Mouse (Mus musculus): ENCODE data around the gene Dnajb14.
"Not testable (repeated sequence)": the region's sequence is repeated elsewhere in the genome, so short reads cannot be mapped to it uniquely, and the experiment has no call there.

Gene Dnajb14

DNA sequence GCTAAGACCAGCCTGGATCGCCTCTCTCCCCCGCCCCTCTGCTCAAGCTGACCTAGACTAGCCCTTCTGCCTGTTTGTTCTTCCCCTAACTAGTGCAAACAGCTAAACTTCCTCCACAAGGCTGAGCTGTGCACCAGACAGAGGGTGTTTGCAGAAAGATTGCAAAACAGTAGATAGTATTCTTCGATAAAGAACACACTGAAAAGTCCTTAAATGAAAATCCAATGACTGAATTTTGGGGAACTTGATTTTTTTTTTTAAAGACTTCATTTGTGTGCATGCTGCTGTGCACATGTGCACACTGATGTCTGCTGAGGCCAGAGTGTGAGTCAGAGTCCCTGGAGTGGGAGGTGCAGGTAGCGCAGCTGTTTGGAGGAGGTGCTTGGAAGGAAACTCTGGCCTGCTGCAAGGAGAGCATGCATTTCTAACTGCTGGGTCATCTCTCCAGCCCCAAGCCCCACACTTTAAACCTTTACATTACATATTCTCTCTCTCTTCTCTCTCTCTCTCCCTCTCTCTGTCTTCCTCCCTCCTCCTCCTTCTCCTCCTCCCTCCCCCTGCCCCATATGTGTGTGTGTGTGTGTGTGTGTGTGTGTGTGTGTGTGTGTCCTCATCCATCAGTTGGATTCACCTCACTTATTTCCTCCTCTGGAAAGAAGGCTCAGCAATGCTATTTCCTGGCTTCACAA is 84.9 kb downstream of the Dnajb14 start:
- no peak for DNase-seq (ENCODE audit: low spot score in 2 of 2)

- DNase-seq (ENCODE audit: low spot score in 2 of 2): peak in 1 of 2 experiments; percentile 49
Observed at GRCm38 (mm10) chr3:137952914-137953880, 85.7 kb downstream of the Dnajb14 start.

DNA sequence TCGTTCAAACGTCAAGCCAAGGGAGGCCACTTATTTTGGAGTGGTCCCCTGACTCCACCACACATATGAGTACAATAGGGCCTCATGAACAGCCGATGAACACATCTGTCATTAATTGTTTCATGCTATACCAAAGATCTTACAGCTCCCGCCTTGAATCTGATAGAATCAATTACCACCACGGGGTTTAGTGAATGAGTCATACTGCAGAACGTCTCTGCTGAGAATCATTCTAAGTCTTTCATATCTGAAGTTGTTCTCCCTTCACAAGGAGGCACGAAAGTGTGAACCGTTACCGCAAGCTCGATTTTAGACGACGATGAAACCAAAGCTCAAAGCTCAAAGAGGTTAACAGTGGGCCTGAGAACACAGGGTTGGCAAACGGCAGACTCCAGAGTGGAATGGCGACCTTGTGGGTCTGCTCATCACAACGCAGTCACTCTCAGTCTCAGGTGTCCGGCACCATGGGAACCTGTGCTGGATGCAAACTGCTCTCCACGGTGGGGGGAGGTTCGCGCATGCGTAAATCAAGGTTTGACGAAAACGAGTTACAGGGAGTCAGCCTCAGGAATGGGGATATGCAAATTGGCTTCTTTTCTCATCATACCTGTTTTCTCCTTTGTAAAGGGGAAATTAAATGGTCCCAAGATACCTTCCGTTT is 86.9 kb downstream of the Dnajb14 start:
- DNase-seq (ENCODE audit: low spot score in 2 of 2): no peak

GRCm38 (mm10) chr3:137955560-137956081 is 88.1 kb downstream of the Dnajb14 start:
- DNase-seq (ENCODE audit: low spot score in 2 of 2): no peak

DNA sequence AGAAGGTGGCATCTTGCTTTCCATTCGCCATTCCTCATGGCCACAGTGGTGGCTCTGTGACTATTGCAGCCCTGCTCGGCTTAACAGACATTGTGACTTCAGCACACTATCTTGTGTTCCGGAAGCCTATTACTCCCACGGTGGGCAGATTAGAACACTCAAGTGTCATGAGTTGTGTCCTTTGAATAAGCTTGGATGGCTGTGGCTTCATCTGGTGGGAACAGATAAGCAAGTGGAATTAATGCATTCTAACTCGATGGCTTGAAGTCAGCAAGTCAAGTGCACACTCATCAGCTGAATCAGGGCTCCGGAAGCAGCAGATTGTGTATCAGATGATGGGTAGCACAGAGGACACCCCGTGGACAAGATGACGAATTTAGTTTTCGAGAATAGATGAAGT is 90.4 kb downstream of the Dnajb14 start:
- no peak for DNase-seq (ENCODE audit: low spot score in 2 of 2)

DNA sequence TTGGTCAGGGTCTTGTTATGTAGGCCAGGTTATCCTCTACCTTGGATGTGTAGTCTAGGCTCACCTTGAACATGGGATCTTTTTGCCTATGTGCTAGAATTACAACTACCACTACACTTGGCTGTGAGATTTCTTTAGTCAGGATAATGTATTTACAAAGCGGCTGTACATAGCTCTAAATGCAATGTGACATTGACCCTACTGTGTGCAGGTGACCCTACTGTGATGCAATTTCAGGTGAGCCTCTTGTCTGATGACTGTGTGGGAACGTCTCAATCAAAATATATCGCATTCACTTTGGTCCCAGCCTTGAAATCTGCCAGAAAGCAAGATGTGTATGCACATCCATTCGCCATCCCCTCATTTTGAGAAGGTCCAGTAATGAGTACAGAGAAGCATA is 90.9 kb downstream of the Dnajb14 start:
- DNase-seq (ENCODE audit: low spot score in 2 of 2): no peak

DNA sequence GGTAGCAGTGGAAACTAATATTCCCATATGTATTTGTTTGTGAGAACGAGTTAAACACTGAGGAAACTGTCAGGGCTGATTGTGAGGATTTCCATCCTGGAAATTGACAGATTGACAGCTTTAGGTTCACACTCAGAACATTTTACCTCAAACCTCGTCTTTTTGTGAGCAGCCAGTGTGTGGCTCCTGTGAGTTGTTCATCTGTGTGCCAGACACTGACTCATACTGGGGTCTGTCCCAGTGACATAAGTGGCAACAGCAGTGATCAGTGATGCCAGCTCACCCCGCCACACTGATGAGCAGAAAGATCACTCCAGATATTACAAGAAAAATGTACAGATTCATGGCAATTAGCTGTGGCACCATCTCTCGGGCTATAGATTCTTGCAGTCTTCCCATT is 92.0 kb downstream of the Dnajb14 start:
- no peak for DNase-seq (ENCODE audit: low spot score in 2 of 2)

DNA sequence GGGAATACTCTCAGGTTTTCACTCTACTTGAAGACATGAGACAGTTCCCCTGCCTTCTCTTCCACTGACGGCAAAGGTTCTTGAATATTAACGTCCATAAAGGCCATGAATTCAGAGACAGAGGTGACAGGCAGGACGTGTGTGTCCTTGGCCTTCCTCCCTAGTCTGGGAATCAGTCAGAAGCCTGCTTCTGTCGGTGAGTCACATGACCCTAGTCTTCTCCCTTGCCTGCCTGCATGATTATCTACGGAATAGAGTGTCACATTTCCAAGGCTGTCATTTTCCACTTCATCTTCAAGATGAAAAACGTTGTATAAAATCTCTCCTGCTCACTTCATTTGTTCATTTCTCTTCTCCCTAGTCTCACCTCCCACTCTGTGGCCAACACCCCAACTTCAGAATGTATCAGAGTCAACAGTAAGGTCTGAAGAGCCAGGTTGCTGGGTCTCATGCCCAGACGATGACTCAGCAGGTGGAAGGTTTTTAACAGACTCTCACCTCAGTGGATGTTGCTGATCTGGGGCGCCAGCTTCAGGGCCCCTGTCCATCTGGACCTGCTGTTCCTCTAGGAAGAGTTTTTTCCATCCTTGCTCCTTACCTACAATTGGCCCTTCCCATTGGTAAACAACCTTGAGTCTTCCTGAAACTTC is 94.4 kb downstream of the Dnajb14 start:
- no peak for DNase-seq (ENCODE audit: low spot score in 2 of 2)

- DNase-seq (ENCODE audit: low spot score in 2 of 2): no peak
Observed at GRCm38 (mm10) chr3:137963508-137963907, 96.0 kb downstream of the Dnajb14 start.

- DNase-seq (ENCODE audit: low spot score in 2 of 2): not testable (repeated sequence)
Observed at GRCm38 (mm10) chr3:137964014-137964413, 96.5 kb downstream of the Dnajb14 start.

Data from frontal cortex, postnatal 25 days (tissue).